In the genomic region with DNA sequence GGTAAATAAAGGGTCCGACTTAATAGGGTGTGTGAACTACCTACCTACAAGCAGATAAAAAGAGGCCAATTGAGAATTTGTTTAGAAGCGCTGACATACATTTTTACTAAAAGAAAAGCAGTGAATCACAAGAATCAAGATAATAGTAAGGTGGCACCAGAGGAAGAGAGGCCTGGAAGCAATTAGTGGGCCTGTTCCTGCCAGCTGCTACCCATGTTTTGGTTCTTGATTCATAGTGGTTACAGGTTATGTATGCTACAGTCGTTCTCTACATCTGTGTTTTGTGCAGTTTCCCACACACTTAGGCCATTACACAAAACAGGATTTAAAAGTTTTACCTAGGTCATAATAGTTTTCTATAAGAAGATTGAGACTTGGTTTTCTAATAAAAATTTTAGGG, we compare ENCODE assay signal across 9 mouse cellular contexts. TPM values are rescaled to one million over a fixed set of nuclear protein-coding genes. Genes with fewer than 3 reads are reported as not detected.
DNase-seq lines count a peak whose midpoint lies in the region; ATAC-seq and TF ChIP-seq lines count a peak whose summit lies in the region.
"Had no signal": no experiment of that assay in that cellular context is flagged by ENCODE, and none has a peak within 500 bp of the region (broad histone marks: within the 10 kb centered on the region; RNA-seq: fewer than 3 reads in every experiment).

No protein-coding gene starts in this region.

- H3K4me2 ChIP-seq in CH12.LX (ENCODE audit: insufficient read depth, low read depth, poor library complexity, severe bottlenecking), result peak overlapping the region; percentile 98; the same call in 1 of the 2 replicates
- peak overlapping the region; percentile 57 for H3K4me2 ChIP-seq in forebrain, postnatal 0 days (ENCODE audit: low read depth)

- in situ Hi-C loops in CH12.LX (cut with MboI; ENCODE audit: low pct_ligation_motif_present, low pct_unique_long_range_greater_than_20kb, low sequenced_read_pairs), result no loop called here

- peaks cover 4% of the 10 kb centered on the region; the same call in 1 of the 2 replicates for H3K36me3 ChIP-seq in heart, adult 2 months (ENCODE audit: control insufficient read depth, insufficient read depth, low read length)
- peaks cover 0 to 3% of the 10 kb centered on the region in 2 experiments for H3K36me3 ChIP-seq in CH12.LX (replicated peaks in 1 of 2; ENCODE audit: control insufficient read depth in 1 of 2, insufficient read depth in 1 of 2, low read length in 1 of 2)
- no peaks in the 10 kb centered on the region for H3K36me3 ChIP-seq in forebrain, postnatal 0 days (ENCODE audit: insufficient read depth)
- no peaks in the 10 kb centered on the region for H3K36me3 ChIP-seq in macrophage (ENCODE audit: inconsistent target)

- DNase-seq in heart, adult 2 months, result no peak
- no peak for DNase-seq in heart, adult 9 months (ENCODE audit: low spot score in 2 of 2)
- peak; percentile 8 for DNase-seq in CH12.LX (ENCODE audit: extremely low read depth)
- DNase-seq in forebrain, postnatal 0 days, result no peak
- no peak for DNase-seq in adrenal gland, postnatal 14 days
- DNase-seq in cerebellum, adult 2 months, result no peak
- no peak for DNase-seq in c-Kit-positive CD71-positive TER-119-positive erythroid progenitor cells, embryonic 14.5 days (ENCODE audit: low spot score)
- DNase-seq: gastrocnemius, postnatal 36 days had no signal

- peaks cover 2% of the 10 kb centered on the region for H3K79me2 ChIP-seq in heart, adult 2 months (replicated peaks; ENCODE audit: control insufficient read depth, insufficient read depth, low read length)
- H3K79me2 ChIP-seq in CH12.LX (replicated peaks; ENCODE audit: control insufficient read depth, extremely low read depth, insufficient read depth, poor library complexity, severe bottlenecking) (peaks cover 45% of the 10 kb centered on the region), macrophage (ENCODE audit: inconsistent target) (peaks cover 97% of the 10 kb centered on the region)

- no peak overlapping the region for H3K9ac ChIP-seq in heart, adult 2 months (ENCODE audit: low read depth, low read length)
- peak overlapping the region; percentile 60; the same call in 1 of the 2 replicates for H3K9ac ChIP-seq in CH12.LX (ENCODE audit: insufficient read depth, low read depth)
- H3K9ac ChIP-seq in forebrain, postnatal 0 days, result 0 out of 2 replicates have a peak overlapping the region, but pooled peaks have one; percentile 94

- no peaks in the 10 kb centered on the region; the same call in 1 of the 2 replicates for H3K4me1 ChIP-seq in heart, adult 2 months (ENCODE audit: control insufficient read depth, insufficient read depth, low read length)
- H3K4me1 ChIP-seq in CH12.LX (ENCODE audit: control insufficient read depth in 1 of 2, insufficient read depth in 2 of 2), result peaks cover 0 to 17% of the 10 kb centered on the region in 2 experiments; a peak in 1 of 4 replicates
- peaks cover 13% of the 10 kb centered on the region; the same call in 1 of the 2 replicates for H3K4me1 ChIP-seq in forebrain, postnatal 0 days (ENCODE audit: insufficient read depth)
- no peaks in the 10 kb centered on the region for H3K4me1 ChIP-seq in cerebellum, adult 2 months (ENCODE audit: control insufficient read depth, insufficient read depth, low read length)

- TF ChIP-seq POLR2A in heart, adult 2 months (IDR thresholded peaks at IDR 0.05; ENCODE audit: insufficient read depth, low read depth, low read length), result no peak
- no peak for TF ChIP-seq POLR2A in CH12.LX (IDR thresholded peaks at IDR 0.05; ENCODE audit: low read depth, low read length)
- no peak for TF ChIP-seq POLR2A in cerebellum, adult 2 months (IDR thresholded peaks at IDR 0.05; ENCODE audit: borderline replicate concordance, insufficient read depth, low read length)

- no peak for ATAC-seq in forebrain, postnatal 0 days

- TF ChIP-seq CTCF in heart, adult 2 months (IDR thresholded peaks at IDR 0.05), result no peak
- no peak for TF ChIP-seq CTCF in CH12.LX (conservative IDR thresholded peaks at IDR 0.05 in 1 of 2, IDR thresholded peaks at IDR 0.05 in 1 of 2; ENCODE audit: low read depth in 2 of 2, low read length in 2 of 2)
- TF ChIP-seq CTCF in forebrain, postnatal 0 days (IDR thresholded peaks at IDR 0.05; ENCODE audit: low read depth), result no peak
- no peak for TF ChIP-seq CTCF in cerebellum, adult 2 months (IDR thresholded peaks at IDR 0.05; ENCODE audit: borderline replicate concordance, insufficient read depth, low read depth, low read length)

- TF ChIP-seq RAD21 in CH12.LX (IDR thresholded peaks at IDR 0.05; ENCODE audit: low read depth, low read length), result no peak

- no peak for TF ChIP-seq EP300 in heart, adult 2 months (IDR thresholded peaks at IDR 0.05; ENCODE audit: insufficient read depth, low read depth, low read length)
- TF ChIP-seq EP300 in CH12.LX (IDR thresholded peaks at IDR 0.05; ENCODE audit: low read length), result no peak

- no peaks in the 10 kb centered on the region for H3K9me3 ChIP-seq in CH12.LX (replicated peaks; ENCODE audit: low read length)
- no peaks in the 10 kb centered on the region for H3K9me3 ChIP-seq in forebrain, postnatal 0 days (ENCODE audit: low read length)

- no peak overlapping the region for H3K27ac ChIP-seq in heart, adult 2 months
- H3K27ac ChIP-seq in CH12.LX (ENCODE audit: insufficient read depth, low read depth) (no peak overlapping the region), macrophage (no peak overlapping the region)
- H3K27ac ChIP-seq in forebrain, postnatal 0 days (ENCODE audit: low read depth, low read length), result no peak overlapping the region
- no peak overlapping the region for H3K27ac ChIP-seq in cerebellum, adult 2 months (ENCODE audit: insufficient read depth, low read length)

- dilution Hi-C loops in CH12.LX (cut with MboI; ENCODE audit: extremely low pct_ligation_motif_present, extremely low pct_unique_long_range_greater_than_20kb, low sequenced_read_pairs), result no loop called here

- H3K4me3 ChIP-seq in heart, adult 2 months, result peak overlapping the region; percentile 97; the same call in 1 of the 2 replicates
- H3K4me3 ChIP-seq in CH12.LX (replicated peaks in 1 of 3; ENCODE audit: low read depth in 2 of 3, low read length in 2 of 3, poor library complexity in 1 of 3) (peak overlapping the region; percentile 51 to 81 (median 67)), macrophage (ENCODE audit: inconsistent target) (peak overlapping the region; percentile 98)
- peak overlapping the region; percentile 91 for H3K4me3 ChIP-seq in forebrain, postnatal 0 days (ENCODE audit: low read depth, low read length)
- H3K4me3 ChIP-seq in cerebellum, adult 2 months (replicated peaks; ENCODE audit: insufficient read depth, low read depth, low read length), result no peak overlapping the region

- no peaks in the 10 kb centered on the region for H3K27me3 ChIP-seq in heart, adult 2 months (ENCODE audit: control insufficient read depth, insufficient read depth, low read length)
- no peaks in the 10 kb centered on the region for H3K27me3 ChIP-seq in CH12.LX (replicated peaks)
- no peaks in the 10 kb centered on the region for H3K27me3 ChIP-seq in forebrain, postnatal 0 days (ENCODE audit: insufficient read depth, low read length)
- H3K27me3 ChIP-seq in cerebellum, adult 2 months (ENCODE audit: control insufficient read depth, insufficient read depth, low read length), result no peaks in the 10 kb centered on the region

- 54% methylated on average over 3 of the region's 3 CpGs for whole genome bisulfite sequencing in heart, adult 2 months
- WGBS in forebrain, postnatal 0 days, result 76% methylated on average over 3 of the region's 3 CpGs
- 75% methylated on average over 3 of the region's 3 CpGs for WGBS in macrophage (ENCODE audit: missing documents)
- 75% methylated on average over 3 of the region's 3 CpGs for WGBS in cerebellum, adult 2 months

- intact Hi-C loops in heart, adult 2 months (cut with DNase I), result loop anchor here (5.0 kb wide), 1 partner anchor 135 kb away; a partner anchor contains a TSS

TF ChIP-seq in CH12.LX, 34 proteins besides CTCF, POLR2A, EP300 and RAD21 (continues in another document):
- TF ChIP-seq MEF2A (IDR thresholded peaks at IDR 0.05; ENCODE audit: borderline replicate concordance, low read depth, low read length) (no peak), IRF4 (IDR thresholded peaks at IDR 0.05; ENCODE audit: low read depth, low read length) (no peak), USF2 (conservative IDR thresholded peaks at IDR 0.05; ENCODE audit: low read depth, low read length) (no peak), SMC3 (IDR thresholded peaks at IDR 0.05; ENCODE audit: low read depth, low read length) (no peak), SIN3A (IDR thresholded peaks at IDR 0.05; ENCODE audit: low read length) (no peak), ZNF384 (IDR thresholded peaks at IDR 0.05; ENCODE audit: low read depth, low read length) (no peak)

RNA-seq across cellular contexts. Expression of a gene that starts 1.5 kb away (rescaled TPM):
- 10 to 100 TPM; 29.1 to 35.3 TPM for total RNA-seq in heart, adult 2 months (2021)
- 6.0 and 11.3 TPM in 2 replicates for polyA plus RNA-seq in heart, adult 2 months (2012; rRNA removed)
- total RNA-seq in CH12.LX (2012; rRNA removed), result 5.3 and 6.3 TPM in 2 replicates
- total RNA-seq in CH12.LX (2014; rRNA removed), result 2.8 and 4.6 TPM in 2 replicates
- 5.6 and 5.8 TPM in 2 replicates for polyA plus RNA-seq in CH12.LX (2012; ENCODE audit: insufficient read length, low read depth)
- 22.6 and 35.6 TPM in 2 replicates for total RNA-seq in forebrain, postnatal 0 days (2014; rRNA removed)
- polyA plus RNA-seq in forebrain, postnatal 0 days (2015; fragmentation: Nextera tagmentation; extraction: Ambion mirVana), result 18.1 and 23.1 TPM in 2 replicates
- total RNA-seq in macrophage (2018; cell fraction: chromatin; rRNA removed), result 100 to 1,000 TPM in 21 of 26 experiments, 10 to 100 TPM in 5; 32.8 to 238 (median 183) TPM
- 10 to 100 TPM; 16.6 to 30.5 (median 24.3) TPM for total RNA-seq in macrophage (2018; cell fraction: cytosol; rRNA removed)
- 100 to 1,000 TPM in 12 of 26 experiments, 10 to 100 TPM in 14; 41.4 to 202 (median 96.1) TPM for total RNA-seq in macrophage (2018; cell fraction: nucleus; rRNA removed)
- 13.3 to 14.3 TPM (median 13.8 TPM) in 3 replicates for polyA plus RNA-seq in macrophage (2018)
- total RNA-seq in adrenal gland, postnatal 14 days (2021), result 41.6 and 46.8 TPM in 2 replicates
- 29.3 and 32.7 TPM in 2 replicates for polyA plus RNA-seq in cerebellum, adult 2 months (2012; rRNA removed)

RNA-seq across cellular contexts. Expression of a gene that starts 2.3 kb away (rescaled TPM):
- 10 to 100 TPM; 25.1 to 30.2 TPM for total RNA-seq in heart, adult 2 months (2021)
- 7.5 and 17.2 TPM in 2 replicates for polyA plus RNA-seq in heart, adult 2 months (2012; rRNA removed)
- total RNA-seq in CH12.LX (2012; rRNA removed), result 42.5 and 56.1 TPM in 2 replicates
- 180 and 233 TPM in 2 replicates for total RNA-seq in CH12.LX (2014; rRNA removed)
- 80.4 and 91.7 TPM in 2 replicates for polyA plus RNA-seq in CH12.LX (2012; ENCODE audit: insufficient read length, low read depth)
- total RNA-seq in forebrain, postnatal 0 days (2014; rRNA removed), result 88.9 and 99.6 TPM in 2 replicates
- polyA plus RNA-seq in forebrain, postnatal 0 days (2015; fragmentation: Nextera tagmentation; extraction: Ambion mirVana), result 69.2 and 78.1 TPM in 2 replicates
- 100 to 1,000 TPM in 23 of 26 experiments, 10 to 100 TPM in 3; 72.3 to 232 (median 151) TPM for total RNA-seq in macrophage (2018; cell fraction: chromatin; rRNA removed)
- 10 to 100 TPM; 19.9 to 45.4 (median 29.6) TPM for total RNA-seq in macrophage (2018; cell fraction: cytosol; rRNA removed)
- 100 to 1,000 TPM in 20 of 26 experiments, 10 to 100 TPM in 6; 57.1 to 216 (median 120) TPM for total RNA-seq in macrophage (2018; cell fraction: nucleus; rRNA removed)
- 33.0 to 39.4 TPM (median 33.2 TPM) in 3 replicates for polyA plus RNA-seq in macrophage (2018)
- total RNA-seq in adrenal gland, postnatal 14 days (2021), result 52.6 and 62.3 TPM in 2 replicates
- 58.2 and 62.9 TPM in 2 replicates for polyA plus RNA-seq in cerebellum, adult 2 months (2012; rRNA removed)
